Mouse (Mus musculus) stomach, postnatal 0 days (tissue): Measurements from ENCODE around the gene Ncstn.

Experiments used
- CTCF ChIP-seq: IDR thresholded peaks from 2 replicates; pipeline ENCODE4 v1.5.1; 2016; ENCODE audit warnings: antibody characterized with exemption, low read depth, mild to moderate bottlenecking, moderate library complexity
- EP300 ChIP-seq: optimal IDR thresholded peaks from 2 replicates; pipeline ENCODE3; 2016; ENCODE audit warnings: antibody characterized with exemption

DNA sequence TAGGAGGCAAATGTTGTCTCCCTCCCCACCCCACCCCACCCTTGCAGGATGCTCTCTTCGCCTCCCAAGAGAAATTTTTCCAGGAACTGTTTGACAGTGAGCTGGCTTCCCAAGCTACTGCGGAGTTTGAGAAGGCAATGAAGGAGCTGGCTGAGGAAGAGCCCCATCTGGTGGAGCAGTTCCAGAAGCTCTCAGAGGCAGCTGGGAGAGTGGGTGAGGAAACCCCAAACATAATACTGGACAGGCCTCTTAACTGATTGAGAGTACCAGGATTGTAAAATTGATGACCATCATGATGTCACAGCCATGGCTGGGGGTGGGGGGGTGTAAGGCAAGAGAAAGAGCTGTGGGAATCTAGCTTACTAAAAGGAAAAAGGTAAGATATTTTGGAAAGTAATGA is 46.5 kb upstream of the Ncstn start:
- no peak for TF ChIP-seq EP300
- peak; percentile 69 for TF ChIP-seq CTCF
